Mouse (Mus musculus) forebrain, embryonic 14.5 days (tissue): Measurements from ENCODE around the gene Pik3c2b. TPM values are rescaled to one million over a fixed set of nuclear protein-coding genes. Genes with fewer than 3 reads are reported as not detected.

ENCODE experiments used
- polyA plus RNA-seq: library from polyadenylated mRNA; unstranded; fragments of >200 nt; fragmentation: Nextera tagmentation; extraction: Ambion mirVana; gene quantifications from 2 replicates; pipeline ENCODE4 v1.2.1, GENCODE M21; 2014

The Pik3c2b gene
- polyA plus RNA-seq, 1 experiment from 2014 or later: 9.6 TPM

Other genes with a start within 250 kb of the Pik3c2b start
- gene Lrrn2, start 165.4 kb upstream of the Pik3c2b start, polyA plus RNA-seq: 25.2 and 35.3 TPM in 2 replicates
- gene Mdm4, start 15.1 kb upstream of the Pik3c2b start, polyA plus RNA-seq: 35.7 and 47.9 TPM in 2 replicates
- 26.6 and 31.6 TPM in 2 replicates for gene Ppp1r15b, start 85.5 kb downstream of the Pik3c2b start, polyA plus RNA-seq
- gene Plekha6, start 118.5 kb downstream of the Pik3c2b start, polyA plus RNA-seq: 7.3 and 9.7 TPM in 2 replicates